In genomic region chr5:104263014-104263776, GRCm38 (mm10) we compare ENCODE assay signal across 20 mouse cellular contexts. TPM values are rescaled to one million over a fixed set of nuclear protein-coding genes. Genes with fewer than 3 reads are reported as not detected.
"Had no signal": no experiment of that assay in that cellular context is flagged by ENCODE, and none has a peak within 500 bp of the region (broad histone marks: within the 10 kb centered on the region; RNA-seq: fewer than 3 reads in every experiment).

No protein-coding gene starts in this region.

- DNase-seq: kidney, adult 18-20 months; kidney, adult 9 months; kidney, postnatal 14 days; kidney, postnatal 4 days; layer of hippocampus, adult 9-11 months; liver, embryonic 13.5 days; lung, postnatal 36 days; thymus, postnatal 25 days had no signal

- H3K27ac ChIP-seq: layer of hippocampus, adult 2 months; left cerebral cortex, adult 2 months; liver, embryonic 13.5 days; midbrain, embryonic 12.5 days had no signal

- H3K27me3 ChIP-seq: liver, embryonic 13.5 days; megakaryocyte, embryonic 14.5 days; midbrain, embryonic 12.5 days had no signal

- H3K4me3 ChIP-seq: layer of hippocampus, adult 2 months; left cerebral cortex, adult 2 months; liver, embryonic 13.5 days; megakaryocyte, embryonic 14.5 days; midbrain, embryonic 12.5 days had no signal

- H3K4me1 ChIP-seq: liver, embryonic 13.5 days; megakaryocyte, embryonic 14.5 days; midbrain, embryonic 12.5 days had no signal

- H3K9ac ChIP-seq: liver, embryonic 13.5 days; lung, embryonic 14.5 days; midbrain, embryonic 12.5 days had no signal

- H3K36me3 ChIP-seq: liver, embryonic 13.5 days; midbrain, embryonic 12.5 days had no signal

- ATAC-seq: inflammation-experienced regulatory T-cells, adult 6 months; lung, postnatal 0 days had no signal

- H3K9me3 ChIP-seq: liver, embryonic 13.5 days; midbrain, embryonic 12.5 days had no signal

- H3K4me2 ChIP-seq: liver, embryonic 13.5 days; lung, embryonic 14.5 days; midbrain, embryonic 12.5 days had no signal

RNA-seq across cellular contexts. Expression of gene Ibsp, which starts 35.8 kb away (rescaled TPM):
- polyA plus RNA-seq: inflammation-experienced regulatory T-cells, adult 6 months; limb, embryonic 11.5 days; liver, embryonic 13.5 days; liver, embryonic 16.5 days; midbrain, embryonic 12.5 days; neural tube, embryonic 11.5 days; small intestine, adult 2 months; spleen, adult 2 months had no signal
